Mouse (Mus musculus) urinary bladder, postnatal 25 days (tissue): ENCODE data around the gene Tor4a.

Source experiments
- DNase-seq: peaks from one replicate; pipeline ENCODE4 v3.0.0; 2022; ENCODE audit warnings: low spot score

Gene Tor4a

DNA sequence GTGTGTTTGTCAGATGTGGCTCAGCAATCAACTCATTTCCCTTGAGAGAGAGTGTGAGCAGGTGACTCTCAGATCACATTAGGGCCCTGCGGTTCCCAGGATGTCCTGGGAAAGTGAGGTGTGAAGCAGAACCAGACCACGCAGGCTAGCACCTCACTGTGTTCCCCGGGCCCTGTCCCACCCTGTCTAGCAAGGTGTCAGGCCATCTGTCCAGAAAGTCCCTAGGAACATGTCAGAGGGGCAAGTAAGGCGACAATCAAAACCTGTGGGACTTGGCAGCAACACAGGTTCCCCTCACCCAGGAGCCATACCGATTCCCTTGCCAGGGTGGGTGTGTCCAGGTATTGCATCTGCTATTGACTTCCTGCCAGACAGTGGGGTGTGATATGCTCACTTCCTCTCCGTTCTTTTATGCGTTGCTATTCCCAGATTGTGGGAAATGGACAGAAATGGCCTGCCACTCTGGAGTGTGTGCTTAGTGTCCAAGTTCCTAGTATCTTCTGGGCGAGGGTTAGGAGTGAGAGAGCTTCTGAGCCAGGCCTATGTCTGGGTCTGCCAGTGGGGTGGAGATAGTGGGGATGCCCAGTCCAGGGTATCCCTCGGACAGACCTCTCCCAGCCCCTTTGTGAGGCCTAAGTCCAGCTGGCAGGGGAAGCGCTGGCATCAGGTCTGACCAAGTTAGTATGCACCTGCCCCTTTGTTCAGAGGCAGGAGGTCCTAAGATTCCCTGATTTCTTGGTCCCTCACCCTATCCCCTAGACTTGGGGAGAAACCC is 26.2 kb downstream of the Tor4a start:
- no peak for DNase-seq

GRCm38 (mm10) chr2:25169778-25170177 is 26.9 kb downstream of the Tor4a start:
- DNase-seq: no peak

DNA sequence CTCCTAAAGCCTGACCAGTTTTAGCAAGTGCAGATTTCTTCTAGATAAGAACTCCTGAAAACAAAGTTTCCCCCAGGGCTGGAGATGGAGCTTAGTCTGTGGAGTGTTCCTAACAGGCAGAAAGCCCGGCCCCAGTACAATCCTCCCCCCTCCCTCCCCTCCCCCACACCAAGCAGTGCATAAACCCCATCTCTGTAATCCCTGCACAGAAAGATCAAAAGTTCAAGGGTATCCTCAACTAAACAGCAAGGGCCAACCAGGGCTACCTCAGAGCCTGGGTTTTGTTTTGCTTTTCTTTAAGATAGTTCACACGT is 28.1 kb downstream of the Tor4a start:
- DNase-seq: no peak

- DNase-seq: peak; percentile 62
Observed at GRCm38 (mm10) chr2:25167919-25168664, 28.6 kb downstream of the Tor4a start.

DNA sequence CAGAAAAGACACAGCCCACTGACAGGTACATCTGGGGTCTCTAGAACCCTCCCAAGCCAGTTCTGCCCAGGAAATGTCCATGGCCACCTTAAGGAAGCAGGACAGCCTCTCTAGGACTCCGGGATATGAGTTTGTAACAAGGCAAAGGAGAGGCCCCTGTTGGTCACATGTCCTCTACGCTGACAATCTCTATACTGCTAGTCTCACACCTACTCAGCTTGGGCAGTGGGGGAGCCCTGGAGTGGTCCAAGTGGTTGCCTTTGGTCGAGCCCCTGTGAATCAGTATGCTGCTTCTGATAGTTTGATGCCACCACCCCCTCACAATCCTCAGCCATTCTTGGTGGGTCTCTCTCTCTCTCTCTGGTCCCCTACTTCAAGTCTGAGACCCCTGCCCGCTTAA is 29.2 kb downstream of the Tor4a start:
- DNase-seq: no peak

DNA sequence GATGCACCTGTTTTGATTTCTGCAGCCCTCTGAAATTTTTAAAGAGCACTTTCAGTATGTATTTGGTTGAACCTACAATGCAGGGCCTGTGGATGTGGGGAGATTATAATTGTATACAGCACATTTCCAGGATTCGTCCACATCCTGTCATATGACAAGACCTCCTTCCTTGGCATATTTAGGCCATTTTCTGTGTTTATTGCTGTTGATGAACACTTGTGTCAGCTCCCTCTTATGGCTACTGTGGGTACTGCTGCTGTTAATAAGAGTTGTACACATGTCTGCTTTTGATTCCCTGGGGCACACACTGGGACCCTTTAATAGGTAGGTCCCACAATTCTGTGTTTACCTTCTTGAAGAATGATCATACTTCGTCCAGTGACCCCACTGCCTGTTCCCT is 39.0 kb downstream of the Tor4a start:
- no peak for DNase-seq

GRCm38 (mm10) chr2:25156990-25157389 is 39.7 kb downstream of the Tor4a start:
- no peak for DNase-seq

DNA sequence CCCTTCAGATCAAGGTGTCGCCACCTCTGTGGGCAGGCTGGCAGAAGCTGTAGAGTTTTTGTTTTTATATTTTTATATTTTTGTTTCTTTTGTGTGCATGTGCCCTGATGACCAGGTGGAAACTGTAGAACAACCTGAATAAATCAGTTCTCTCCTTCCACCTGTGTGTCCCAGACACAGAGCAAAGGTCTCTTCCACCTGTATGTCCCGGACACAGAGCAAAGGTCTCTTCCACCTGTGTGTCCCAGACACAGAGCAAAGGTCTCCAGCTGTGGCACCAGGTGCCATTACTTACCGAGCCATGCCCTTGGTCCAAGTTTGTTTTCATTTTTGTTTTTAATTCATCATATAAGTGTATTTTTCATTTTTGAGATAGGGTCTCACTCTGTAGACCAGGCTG is 40.5 kb downstream of the Tor4a start:
- no peak for DNase-seq

GRCm38 (mm10) chr2:25151280-25151956 is 45.3 kb downstream of the Tor4a start:
- DNase-seq: no peak

DNA sequence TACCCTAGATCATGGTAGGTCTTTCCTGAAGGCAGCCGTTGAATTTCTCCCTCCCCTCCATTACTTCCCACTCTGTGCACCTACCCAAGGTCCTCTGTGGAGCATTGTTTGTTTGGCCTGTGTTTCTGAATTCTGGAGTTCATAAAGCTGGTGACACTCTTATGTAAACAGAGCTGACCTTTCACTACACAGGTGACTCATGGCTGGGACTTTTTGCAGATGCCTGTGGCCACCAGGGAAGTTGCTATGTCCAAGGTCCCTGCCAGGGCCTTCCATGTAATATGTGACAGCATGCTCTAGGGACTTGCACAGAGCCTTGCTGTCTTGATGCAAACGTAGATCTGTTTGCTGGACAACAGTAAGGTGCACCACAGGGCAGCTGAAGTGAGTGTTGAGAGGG is 47.0 kb downstream of the Tor4a start:
- no peak for DNase-seq

- no peak for DNase-seq
Observed at GRCm38 (mm10) chr2:25147892-25148291, 48.8 kb downstream of the Tor4a start.

DNA sequence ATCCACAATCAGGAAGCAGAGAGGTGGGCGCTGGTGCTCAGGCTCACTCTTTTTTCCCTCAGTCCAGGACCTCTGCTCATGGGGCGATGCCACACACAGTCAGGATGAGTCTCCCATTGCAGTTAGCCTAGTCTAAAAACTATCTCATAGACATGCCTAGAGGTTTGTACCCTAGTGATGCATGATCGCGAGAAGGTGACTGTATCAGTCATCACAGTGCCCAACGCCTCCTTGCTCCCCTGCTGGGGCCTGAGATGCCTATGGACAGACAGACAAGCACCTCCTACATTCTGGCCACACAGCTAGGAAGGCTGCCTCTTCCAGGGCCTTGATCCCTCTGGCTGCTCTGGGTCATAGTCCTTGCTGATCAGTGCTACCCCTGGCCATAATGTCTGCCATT is 49.3 kb downstream of the Tor4a start:
- no peak for DNase-seq

- peak; percentile 52 for DNase-seq
Observed at GRCm38 (mm10) chr2:25145346-25145745, 51.3 kb downstream of the Tor4a start.
